Mouse (Mus musculus) neural tube, postnatal 0 days (tissue): ENCODE results near the gene Vdr. TPM values are rescaled to one million over a fixed set of nuclear protein-coding genes. Genes with fewer than 3 reads are reported as not detected.

ENCODE experiments used
- polyA plus RNA-seq: library from polyadenylated mRNA; unstranded; fragments of >200 nt; fragmentation: Nextera tagmentation; extraction: Ambion mirVana; gene quantifications from 2 replicates; pipeline ENCODE4 v1.2.1, GENCODE M21; 2015

The Vdr gene
- 0.17 and 0.22 TPM in 2 replicates for polyA plus RNA-seq

GRCm38 (mm10) chr15:97910530-97910929 is at the start of gene Vdr:
Vdr (minus strand) TSS chr15:97910630.

DNA sequence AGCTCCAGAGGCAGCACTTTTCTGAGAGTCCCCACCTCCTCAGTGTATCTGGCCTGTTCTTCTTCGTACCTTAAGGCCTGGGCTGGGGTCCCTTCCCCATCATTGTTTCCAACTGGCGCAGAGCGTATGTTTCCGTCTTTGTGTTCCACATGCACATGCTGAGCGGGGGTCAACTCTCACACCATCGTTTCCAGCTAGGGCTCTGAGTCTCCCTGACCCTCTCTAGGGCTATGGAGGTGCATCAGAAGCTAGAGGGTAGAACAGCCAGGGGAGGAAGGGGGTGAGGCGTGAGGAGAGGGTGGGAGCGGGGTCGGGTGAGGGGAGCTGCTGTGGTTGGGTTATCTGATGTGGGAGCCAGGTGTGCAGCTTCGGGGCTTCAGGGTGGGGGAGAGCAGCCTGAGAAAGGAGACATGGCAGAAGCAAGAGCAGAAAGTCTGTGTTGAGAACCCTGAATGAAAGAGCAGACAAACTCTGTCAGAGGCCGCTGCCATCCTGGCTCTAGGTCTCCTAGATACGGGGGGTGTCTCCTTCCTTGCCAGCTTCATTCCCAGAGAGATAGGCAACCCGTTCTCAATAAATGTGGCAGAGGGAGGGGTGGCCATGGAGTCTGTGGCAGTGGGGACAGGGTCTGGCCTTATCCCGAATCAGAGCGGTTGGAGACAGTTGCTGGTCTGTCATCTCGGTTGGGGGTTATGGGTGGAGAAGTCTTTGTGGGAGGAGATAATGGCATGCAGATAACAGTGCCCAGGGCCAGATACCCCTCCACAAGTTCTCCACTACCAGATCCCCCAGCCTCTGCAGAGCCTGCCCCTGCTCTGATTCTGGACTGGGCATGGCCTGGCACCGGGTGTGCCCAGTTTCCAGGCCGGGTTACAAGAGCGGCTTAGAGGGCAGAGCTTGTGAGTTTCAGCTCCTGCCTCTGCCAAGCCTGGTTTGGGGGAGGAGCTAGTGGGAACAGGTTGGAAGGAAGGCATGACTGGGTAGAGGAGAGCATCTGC is 66.1 kb downstream of the Vdr start, which contains the start of gene Hdac7:
Gene Hdac7 (minus strand): TSS at position 466 of the 998 bp plus-strand sequence.

Other genes starting within 250 kb of the Vdr start
- gene Rpap3, start 204.8 kb downstream of the Vdr start, polyA plus RNA-seq = 31.4 and 32.7 TPM in 2 replicates
- gene Endou, start 179.3 kb downstream of the Vdr start, polyA plus RNA-seq = 0.14 and 0.28 TPM in 2 replicates
- 14.3 and 15.3 TPM in 2 replicates for gene Rapgef3, start 142.7 kb downstream of the Vdr start, polyA plus RNA-seq
- 159 and 161 TPM in 2 replicates for gene Slc48a1, start 132.1 kb downstream of the Vdr start, polyA plus RNA-seq
- 20.1 and 27.2 TPM in 2 replicates for gene Hdac7, start 66.1 kb downstream of the Vdr start, polyA plus RNA-seq
- 36.3 and 44.7 TPM in 2 replicates for gene Tmem106c, start 53.6 kb upstream of the Vdr start, polyA plus RNA-seq
- gene Col2a1, start 94.1 kb upstream of the Vdr start, polyA plus RNA-seq = 2.6 and 4.1 TPM in 2 replicates
- gene Pfkm, start 182.0 kb upstream of the Vdr start, polyA plus RNA-seq = 93.8 and 101 TPM in 2 replicates
- 12.5 and 13.7 TPM in 2 replicates for gene Senp1, start 183.1 kb upstream of the Vdr start, polyA plus RNA-seq